Mouse (Mus musculus) right cerebral cortex, adult 18-20 months (tissue): Measurements from ENCODE around the gene Gm12166.
A peak's percentile ranks its signal among the peaks of the same experiment; 100 is the strongest.

Source experiments
- DNase-seq: peaks from one replicate; pipeline ENCODE4 v3.0.0; 2022; ENCODE audit warnings: mixed read lengths

The Gm12166 gene

GRCm38 (mm10) chr11:46073061-46073849 lies 21.1 kb upstream of the Gm12166 start:
- DNase-seq: no peak

GRCm38 (mm10) chr11:46072466-46073060 lies 20.4 kb upstream of the Gm12166 start:
- DNase-seq: no peak

DNA sequence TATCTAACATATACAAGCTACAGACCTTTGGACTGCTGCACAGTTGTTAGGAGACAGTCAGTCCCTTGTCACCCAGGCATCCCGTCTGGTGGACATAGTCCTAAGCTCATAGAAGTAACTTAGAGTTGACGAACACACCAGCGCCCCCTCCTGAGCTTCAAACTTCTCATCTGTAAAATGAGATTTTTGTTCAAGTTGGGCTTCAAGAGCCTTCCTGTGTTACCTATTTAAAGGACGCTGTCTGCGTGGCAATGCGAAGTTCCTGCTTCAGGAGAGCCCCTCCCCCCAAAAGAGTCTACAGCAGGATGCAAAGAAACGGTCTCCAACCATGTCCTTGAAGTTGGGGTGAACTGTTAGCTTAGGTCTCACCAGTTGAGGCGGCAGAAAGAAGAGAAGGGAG lies 18.7 kb upstream of the Gm12166 start:
- DNase-seq: no peak

DNA sequence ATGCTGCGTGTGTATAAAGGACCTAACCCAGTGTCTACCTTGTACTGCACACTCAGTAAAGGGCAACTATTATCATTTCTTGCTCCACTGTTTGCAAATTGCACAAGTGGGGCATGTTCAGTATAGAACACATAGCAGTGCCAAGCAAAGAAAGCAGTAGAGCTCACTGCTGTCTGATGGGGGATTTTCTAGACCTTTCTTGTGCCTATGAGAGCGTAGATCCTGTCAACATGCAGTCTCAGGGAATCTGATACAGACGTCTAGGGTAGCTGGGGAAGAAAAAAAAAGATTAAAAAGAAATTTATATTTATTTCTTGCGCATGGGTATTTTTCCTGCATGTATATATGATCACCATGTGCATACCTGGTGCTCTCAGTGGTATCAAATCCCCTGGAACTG lies 18.0 kb upstream of the Gm12166 start:
- DNase-seq: no peak

- DNase-seq: no peak
Observed at GRCm38 (mm10) chr11:46069408-46070003, 17.4 kb upstream of the Gm12166 start.

GRCm38 (mm10) chr11:46068756-46069407 lies 16.8 kb upstream of the Gm12166 start:
- no peak for DNase-seq

DNA sequence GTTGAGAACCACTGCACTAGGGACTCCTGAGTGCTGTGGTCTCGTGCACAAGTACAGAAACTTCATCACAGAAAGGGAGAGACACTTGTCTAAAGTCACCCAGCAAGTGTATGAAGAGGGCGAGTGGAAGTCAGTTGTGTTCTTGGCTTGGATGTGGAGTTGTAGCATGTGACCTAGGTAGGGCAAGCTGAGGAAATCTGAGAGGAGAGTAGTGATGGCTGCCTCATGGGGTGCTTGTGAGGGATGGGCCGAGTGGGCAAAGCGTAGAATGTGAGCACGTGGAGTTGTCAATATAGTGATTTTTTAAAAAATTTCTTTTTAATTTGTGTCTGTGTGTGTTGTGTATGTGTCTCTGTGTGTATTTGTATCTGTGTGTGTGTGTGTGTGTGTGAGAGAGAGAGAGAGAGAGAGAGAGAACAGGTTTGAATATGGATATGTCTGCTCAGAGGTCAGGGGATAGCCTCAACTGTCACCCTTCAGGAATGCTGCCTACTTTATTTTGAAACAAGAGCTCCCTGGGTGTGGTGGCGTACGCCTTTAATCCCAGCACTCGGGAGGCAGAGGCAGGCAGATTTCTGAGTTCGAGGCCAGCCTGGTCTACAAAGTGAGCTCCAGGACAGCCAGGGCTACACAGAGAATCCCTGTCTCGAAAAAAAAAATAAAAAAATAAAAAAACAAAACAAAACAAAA lies 15.4 kb upstream of the Gm12166 start:
- DNase-seq: no peak

DNA sequence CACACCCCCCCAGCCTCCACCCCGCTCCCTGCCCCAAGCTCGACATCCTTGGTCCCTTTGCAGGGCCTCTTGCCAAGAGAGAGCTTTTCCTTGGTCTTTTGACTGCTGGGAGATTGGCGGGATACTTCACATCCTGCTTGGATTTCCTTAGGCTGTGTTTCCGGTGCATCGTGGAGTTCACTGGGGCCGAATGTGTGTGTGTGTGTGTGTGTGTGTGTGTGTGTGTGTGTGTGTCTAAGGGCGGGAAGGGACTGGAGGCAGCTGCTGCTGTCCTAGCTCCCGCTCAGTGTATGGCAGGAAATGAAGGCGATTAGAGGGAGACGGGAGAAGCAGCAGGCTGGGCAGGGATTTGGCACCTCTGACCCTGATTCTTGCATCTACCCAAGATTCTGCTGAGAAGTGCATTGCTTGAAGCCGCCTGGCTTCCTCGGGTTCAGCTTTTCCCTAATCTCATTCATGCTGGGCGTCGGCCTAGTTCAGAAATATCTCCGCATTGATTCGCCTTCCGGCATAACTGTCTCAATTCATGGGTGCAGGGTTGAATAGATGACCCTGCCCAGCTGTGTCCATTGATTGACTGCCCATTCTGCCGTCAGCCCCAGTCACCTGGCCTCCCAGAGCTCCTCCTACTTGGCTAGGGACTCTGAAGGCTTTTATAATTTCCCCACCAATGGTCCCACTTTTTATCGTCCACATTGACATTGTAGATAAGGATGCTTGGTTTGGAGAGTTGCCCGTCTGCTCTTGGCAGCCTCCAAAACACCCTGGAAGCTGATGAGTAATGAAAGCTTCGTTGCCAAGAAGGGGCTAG lies 13.3 kb upstream of the Gm12166 start:
- peak; percentile 34 for DNase-seq

- no peak for DNase-seq
Observed at GRCm38 (mm10) chr11:46064767-46065166, 12.6 kb upstream of the Gm12166 start.

DNA sequence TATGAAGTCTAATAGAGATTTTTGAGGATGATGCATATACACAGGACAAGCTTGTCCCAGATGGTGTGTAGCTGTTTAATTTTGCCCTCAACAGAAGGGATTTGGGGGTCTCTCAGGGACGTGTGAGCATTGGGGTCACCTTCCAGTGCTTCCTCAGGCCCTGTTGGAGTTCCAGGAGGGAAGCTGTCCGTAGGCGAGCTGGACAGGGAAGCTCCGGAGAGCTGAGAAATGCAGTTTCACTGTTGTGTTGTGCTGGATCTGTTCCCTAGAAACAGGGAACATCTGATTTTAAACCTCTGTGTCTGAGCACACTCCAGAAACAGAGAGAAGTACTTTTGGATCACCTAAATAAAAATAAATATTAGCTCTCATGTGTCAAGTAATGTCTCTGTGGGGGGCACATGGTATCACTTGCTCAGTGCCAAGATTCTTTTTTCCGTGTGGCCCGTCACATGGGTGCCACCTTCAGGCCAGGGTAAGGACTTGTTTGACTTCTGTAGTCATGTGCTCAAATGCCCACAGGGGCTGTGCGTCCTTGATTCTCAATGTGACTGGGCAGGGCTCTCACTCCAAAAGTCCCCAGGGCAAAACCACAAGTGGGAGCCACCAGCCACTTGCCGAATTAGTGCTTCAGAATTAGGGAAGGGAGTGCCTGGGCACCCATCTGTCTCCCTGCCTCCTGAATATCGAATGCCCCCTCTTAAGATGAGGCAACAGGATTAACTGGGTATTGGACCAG lies 11.0 kb upstream of the Gm12166 start:
- DNase-seq: peak; percentile 12

DNA sequence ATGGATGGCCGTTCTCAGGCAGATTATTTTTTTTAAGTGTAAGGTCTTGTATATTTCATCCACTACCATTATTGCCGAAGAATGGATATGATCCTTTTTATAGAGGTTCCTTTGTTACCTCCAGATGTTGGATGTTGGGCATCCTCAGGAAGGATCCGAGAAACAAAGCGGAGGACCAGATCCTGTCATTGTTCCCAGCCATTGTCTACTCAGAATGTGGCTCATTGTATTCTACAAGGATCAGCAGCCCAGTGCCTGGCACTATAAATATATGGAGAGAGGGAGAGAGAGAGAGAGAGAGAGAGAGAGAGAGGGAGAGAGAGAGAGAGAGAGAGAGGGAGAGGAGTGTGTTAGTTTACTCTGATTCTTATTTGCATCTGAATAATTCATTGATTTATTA lies 10.4 kb upstream of the Gm12166 start:
- peak; percentile 15 for DNase-seq

DNA sequence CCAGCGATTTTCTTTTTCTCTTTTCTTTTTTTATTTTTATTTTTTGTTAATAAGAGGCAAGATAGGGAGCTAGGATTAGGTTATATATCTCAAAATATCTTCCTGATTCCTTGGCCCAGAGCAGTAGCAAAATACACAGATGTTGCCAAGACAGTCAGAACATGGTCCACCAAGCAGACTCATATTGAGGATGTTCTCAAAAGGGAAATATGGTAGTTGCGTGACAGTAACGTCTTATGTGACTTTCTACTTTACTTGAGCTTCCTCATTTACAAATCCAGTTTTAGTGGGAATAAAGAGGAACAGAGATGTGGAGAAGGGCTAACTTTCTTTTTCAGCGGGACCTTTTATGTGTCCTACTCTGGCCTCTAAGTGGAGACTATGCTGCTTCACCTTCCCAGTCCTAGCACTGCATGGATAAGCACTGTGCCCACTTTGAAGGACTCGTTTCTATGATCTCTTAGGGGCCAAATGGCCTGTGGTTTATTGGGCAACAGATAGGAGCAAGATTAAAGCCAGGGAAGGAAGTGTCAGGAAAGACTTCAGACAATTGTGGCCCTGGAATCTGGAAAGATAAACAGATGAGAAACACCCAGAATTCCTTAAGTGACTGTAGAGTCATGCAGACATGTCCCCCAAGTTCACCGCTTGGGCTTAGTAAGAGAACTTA lies 9.8 kb upstream of the Gm12166 start:
- DNase-seq: no peak

- no peak for DNase-seq
Observed at GRCm38 (mm10) chr11:46060651-46061020, 8.5 kb upstream of the Gm12166 start.

GRCm38 (mm10) chr11:46059887-46060650 lies 7.9 kb upstream of the Gm12166 start:
- no peak for DNase-seq

- DNase-seq: no peak
Observed at GRCm38 (mm10) chr11:46058916-46059315, 6.8 kb upstream of the Gm12166 start.

DNA sequence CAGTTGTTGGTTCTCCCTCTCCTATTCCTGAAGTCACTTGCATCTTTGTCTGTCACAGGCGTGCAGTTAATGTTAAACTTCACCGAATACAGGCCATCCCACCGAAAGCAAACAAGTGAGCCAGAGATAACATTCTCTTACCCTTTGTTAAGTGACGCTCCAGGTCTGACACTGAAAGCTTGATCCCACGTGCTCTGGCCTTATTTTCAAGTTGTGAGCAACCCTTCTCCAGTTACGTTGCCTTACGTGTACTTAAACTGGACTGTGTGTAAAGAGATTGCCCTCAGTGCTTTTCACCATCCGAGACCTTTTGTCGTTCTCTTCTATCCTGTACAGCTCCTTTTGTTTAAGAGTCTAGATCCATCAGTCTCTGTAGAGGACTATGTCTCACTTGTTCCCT lies 5.9 kb upstream of the Gm12166 start:
- no peak for DNase-seq

DNA sequence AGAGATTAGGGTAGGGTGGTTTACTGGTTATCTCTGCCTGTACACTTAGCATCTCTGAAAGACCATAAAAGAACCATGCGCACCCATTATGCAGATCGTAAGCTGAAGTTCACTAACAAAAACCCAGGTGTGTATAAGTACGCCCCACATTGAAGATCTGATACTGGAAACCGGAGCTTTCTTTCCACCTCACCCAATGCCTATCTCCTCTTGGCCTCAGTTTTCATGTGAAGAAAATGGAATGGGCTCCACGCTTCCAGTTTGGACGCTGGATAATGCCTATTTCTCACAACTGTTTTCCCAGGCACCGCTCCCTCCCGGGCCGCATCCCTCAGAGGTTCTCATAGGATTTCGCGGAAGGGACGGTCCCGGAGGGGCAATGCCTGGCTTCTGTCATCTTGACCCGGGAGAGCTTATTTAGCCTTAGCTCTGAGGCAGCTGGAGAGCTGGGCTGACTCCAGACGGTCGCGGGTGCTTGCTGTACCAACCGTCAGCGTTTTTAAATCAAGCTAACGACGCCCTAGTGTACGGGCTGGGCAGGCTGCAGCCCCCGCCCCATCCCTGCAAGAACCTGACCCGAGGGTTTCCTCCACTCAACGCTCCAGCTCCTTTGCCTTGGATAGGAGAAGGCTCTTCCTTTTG lies 4.8 kb upstream of the Gm12166 start:
- DNase-seq: peak; percentile 21

- DNase-seq: peak; percentile 53
Observed at GRCm38 (mm10) chr11:46055896-46056769, 4.0 kb upstream of the Gm12166 start, which contains the start of gene Adam19. TSS of gene Adam19 (plus strand) at chr11:46055992.
